Mouse (Mus musculus) lung, postnatal 0 days (tissue): ENCODE measurements around the gene Ncor2.

Source experiments
- CTCF ChIP-seq: IDR thresholded peaks from 2 replicates; pipeline ENCODE4 v1.5.1; 2016; ENCODE audit warnings: antibody characterized with exemption, mild to moderate bottlenecking
- EP300 ChIP-seq: IDR thresholded peaks from 2 replicates; pipeline ENCODE4 v1.6.1; 2016; ENCODE audit warnings: antibody characterized with exemption, mild to moderate bottlenecking, control low read depth

DNA sequence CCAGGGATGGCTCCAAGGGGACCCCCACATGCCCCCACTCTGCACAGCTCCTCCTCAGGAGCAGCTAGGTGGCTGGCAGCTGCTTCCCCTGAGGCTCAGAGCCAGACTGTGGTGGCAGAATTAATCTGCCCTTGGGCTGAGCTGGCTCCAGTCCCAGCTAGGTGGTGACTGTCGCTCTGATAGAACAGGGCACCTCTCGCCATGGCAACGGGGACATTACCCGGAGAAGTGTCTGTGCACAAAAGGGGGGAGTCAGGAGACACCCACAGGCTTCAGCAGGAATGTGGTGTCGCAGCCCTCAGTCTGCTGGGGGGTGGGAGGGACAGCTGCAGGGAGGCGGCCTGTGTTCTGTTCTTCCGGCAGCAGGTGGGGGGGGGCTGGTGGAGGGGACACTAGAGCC lies 24.1 kb upstream of the Ncor2 start:
- TF ChIP-seq CTCF (no peak), EP300 (no peak)
